Mouse (Mus musculus) skeletal muscle tissue, postnatal 0 days (tissue): ENCODE measurements around the gene Gm10190. TPM values are rescaled to one million over a fixed set of nuclear protein-coding genes. Genes with fewer than 3 reads are reported as not detected.

Experiments
- polyA plus RNA-seq: library from polyadenylated mRNA; unstranded; fragments of >200 nt; fragmentation: Nextera tagmentation; extraction: Ambion mirVana; gene quantifications from 2 replicates; pipeline ENCODE4 v1.2.1, GENCODE M21; 2015

Gm10190 gene
- 1.6 and 3.6 TPM in 2 replicates for polyA plus RNA-seq

DNA sequence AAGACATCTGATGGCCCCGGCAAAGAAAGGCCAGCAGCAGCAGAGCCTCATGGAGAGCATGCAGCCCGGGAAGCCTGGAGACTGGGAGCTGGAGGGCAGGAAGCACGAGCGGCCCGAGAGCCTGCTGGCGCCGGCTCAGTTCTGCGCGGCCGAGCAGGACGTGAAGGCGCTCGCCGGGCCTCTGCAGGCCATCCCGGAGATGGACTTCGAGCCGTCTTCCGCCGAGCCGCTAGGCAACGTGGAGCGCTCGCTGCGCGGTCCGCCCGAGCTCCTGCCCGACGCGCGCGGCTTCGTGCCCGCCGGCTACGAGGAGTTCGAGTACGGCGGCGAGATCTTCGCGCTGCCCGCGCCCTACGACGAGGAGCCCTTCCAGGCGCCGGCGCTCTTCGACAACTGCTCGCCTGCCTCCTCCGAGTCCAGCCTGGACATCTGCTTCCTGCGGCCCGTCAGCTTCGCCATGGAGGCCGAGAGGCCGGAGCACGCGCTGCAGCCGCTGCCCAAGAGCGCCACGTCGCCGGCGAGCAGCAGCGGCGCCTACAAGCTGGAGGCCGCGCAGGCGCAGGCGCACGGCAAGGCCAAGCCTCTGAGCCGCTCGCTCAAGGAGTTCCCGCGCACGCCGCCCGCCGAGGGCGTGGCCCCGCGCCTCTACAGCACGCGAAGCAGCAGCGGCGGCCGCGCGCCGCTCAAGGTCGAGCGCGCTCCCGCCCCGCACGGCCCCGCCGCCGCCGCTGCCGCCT is at the start of gene Gm10190:
Gene Gm10190, minus strand, starts transcription at position 553 of the 737 bp plus-strand sequence.

Other genes with a start within 250 kb of the Gm10190 start
- gene Galm, start 246.1 kb downstream of the Gm10190 start, polyA plus RNA-seq: 7.2 and 10.6 TPM in 2 replicates
- 115 and 142 TPM in 2 replicates for gene Srsf7, start 166.2 kb downstream of the Gm10190 start, polyA plus RNA-seq
- gene Ttc39d, start 166.1 kb downstream of the Gm10190 start, polyA plus RNA-seq: 0.09 TPM in 1 of 2 replicates, not detected in the other
- gene Gemin6, start 149.1 kb downstream of the Gm10190 start, polyA plus RNA-seq: 14.3 and 16.4 TPM in 2 replicates
- gene Morn2, start 83.3 kb downstream of the Gm10190 start, polyA plus RNA-seq: 9.4 and 9.6 TPM in 2 replicates
- gene Dhx57, start 83.1 kb downstream of the Gm10190 start, polyA plus RNA-seq: 4.7 TPM in 2 replicates
- 1.5 and 2.3 TPM in 2 replicates for gene Arhgef33, start 66.1 kb downstream of the Gm10190 start, polyA plus RNA-seq
- gene Sos1, start 106.9 kb upstream of the Gm10190 start, polyA plus RNA-seq: 1.8 and 2.3 TPM in 2 replicates
- 0.06 and 0.07 TPM in 2 replicates for gene Cdkl4, start 204.3 kb upstream of the Gm10190 start, polyA plus RNA-seq